Mouse (Mus musculus): Measurements from ENCODE around the gene Stat3.

Gene Stat3

GRCm38 (mm10) chr11:100920887-100921624 is 18.3 kb downstream of the Stat3 start:
- DNase-seq = no peak

DNA sequence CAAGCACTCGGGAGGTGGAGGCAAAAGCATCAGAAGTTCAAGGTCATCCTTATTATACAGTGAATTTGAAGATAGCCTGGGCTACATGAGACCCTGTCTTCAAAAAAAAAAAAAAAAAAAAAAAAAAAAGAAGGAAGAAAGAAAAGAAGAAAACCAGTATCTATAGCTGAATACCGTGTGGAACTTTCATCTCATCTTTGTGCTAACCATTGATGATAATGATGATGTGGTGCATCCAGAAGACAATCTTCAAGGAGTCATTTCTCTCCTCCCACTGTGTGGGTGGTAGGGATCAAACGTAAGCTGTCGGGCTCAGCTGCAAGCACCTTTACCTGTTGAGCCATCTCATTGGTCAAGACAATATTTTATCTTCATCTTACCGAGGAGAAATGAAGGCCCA is 21.3 kb downstream of the Stat3 start:
- DNase-seq = no peak

DNA sequence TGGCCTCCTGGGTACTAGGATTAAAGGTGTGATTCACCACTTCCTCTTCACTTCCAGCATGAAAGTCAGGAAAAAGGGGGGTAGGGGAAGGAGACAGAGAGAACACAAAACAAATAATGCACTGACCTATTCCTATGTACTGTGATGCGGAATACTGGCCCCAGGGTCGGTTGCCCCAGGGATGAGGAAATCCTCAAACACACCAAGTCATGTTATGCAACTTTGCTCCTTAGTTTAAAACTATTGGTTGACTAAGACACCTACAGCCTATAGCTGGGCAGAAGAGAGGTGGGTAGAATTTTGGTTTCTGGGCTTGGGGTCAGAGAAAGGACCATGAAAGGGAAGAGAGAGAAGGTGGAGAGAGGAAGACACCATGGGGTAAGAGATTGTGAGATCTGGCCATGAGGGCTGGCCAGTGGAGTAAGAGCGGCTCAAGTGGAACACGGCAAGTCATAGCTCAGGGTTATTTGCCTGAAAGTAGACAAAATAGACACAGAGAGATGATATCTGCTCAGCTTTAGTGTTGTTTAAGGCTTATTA is 22.8 kb downstream of the Stat3 start:
- DNase-seq = no peak

DNA sequence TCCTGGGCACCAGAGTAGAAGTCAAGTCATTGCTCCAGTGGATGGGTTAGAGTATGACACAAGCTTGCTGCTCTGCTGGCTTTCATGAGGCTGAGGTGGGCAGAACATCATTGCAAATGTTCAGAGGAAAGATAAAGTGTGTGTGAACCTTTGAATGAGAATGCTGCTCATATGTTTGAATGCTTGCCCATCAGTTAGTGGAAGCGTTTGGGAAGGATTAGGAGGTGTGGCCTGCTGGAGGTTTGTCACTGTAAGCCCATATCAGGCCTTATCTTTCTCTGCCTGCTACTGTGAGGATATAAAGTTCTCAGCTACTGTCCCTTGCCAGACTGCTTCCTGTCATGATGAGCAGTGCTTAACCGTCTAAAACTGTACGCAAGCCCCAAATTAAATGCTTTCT is 24.3 kb downstream of the Stat3 start:
- DNase-seq = no peak

- DNase-seq = no peak
Observed at GRCm38 (mm10) chr11:100914415-100914814, 24.9 kb downstream of the Stat3 start.

GRCm38 (mm10) chr11:100912401-100913155 is 26.8 kb downstream of the Stat3 start:
- DNase-seq = no peak

- DNase-seq = no peak
Observed at GRCm38 (mm10) chr11:100908567-100908966, 30.8 kb downstream of the Stat3 start.

GRCm38 (mm10) chr11:100908112-100908511 is 31.2 kb downstream of the Stat3 start:
- no peak for DNase-seq

- DNase-seq = no peak
Observed at GRCm38 (mm10) chr11:100906885-100907284, 32.5 kb downstream of the Stat3 start.

DNA sequence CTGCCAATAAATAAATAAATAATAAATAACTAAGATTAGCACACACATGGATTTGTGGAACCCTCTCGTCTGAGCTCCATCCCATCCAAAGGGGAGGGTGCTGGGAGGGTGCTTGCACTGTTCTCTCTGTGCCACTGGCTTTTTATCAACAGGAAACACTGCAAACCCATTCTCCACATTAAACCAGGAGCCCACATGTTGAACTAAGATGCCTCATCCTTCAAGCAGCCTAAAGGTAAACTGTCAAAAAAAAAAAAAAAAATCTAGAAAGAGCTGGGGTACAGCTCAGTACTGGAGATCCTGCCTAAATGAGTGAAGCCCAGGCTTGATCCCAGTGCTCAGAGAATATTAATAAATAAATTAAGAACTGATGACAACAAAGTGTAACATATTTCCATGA is 33.4 kb downstream of the Stat3 start:
- no peak for DNase-seq

GRCm38 (mm10) chr11:100904580-100905351 is 34.6 kb downstream of the Stat3 start:
- no peak for DNase-seq

- no peak for DNase-seq
Observed at GRCm38 (mm10) chr11:100898441-100899199, 40.7 kb downstream of the Stat3 start.

DNA sequence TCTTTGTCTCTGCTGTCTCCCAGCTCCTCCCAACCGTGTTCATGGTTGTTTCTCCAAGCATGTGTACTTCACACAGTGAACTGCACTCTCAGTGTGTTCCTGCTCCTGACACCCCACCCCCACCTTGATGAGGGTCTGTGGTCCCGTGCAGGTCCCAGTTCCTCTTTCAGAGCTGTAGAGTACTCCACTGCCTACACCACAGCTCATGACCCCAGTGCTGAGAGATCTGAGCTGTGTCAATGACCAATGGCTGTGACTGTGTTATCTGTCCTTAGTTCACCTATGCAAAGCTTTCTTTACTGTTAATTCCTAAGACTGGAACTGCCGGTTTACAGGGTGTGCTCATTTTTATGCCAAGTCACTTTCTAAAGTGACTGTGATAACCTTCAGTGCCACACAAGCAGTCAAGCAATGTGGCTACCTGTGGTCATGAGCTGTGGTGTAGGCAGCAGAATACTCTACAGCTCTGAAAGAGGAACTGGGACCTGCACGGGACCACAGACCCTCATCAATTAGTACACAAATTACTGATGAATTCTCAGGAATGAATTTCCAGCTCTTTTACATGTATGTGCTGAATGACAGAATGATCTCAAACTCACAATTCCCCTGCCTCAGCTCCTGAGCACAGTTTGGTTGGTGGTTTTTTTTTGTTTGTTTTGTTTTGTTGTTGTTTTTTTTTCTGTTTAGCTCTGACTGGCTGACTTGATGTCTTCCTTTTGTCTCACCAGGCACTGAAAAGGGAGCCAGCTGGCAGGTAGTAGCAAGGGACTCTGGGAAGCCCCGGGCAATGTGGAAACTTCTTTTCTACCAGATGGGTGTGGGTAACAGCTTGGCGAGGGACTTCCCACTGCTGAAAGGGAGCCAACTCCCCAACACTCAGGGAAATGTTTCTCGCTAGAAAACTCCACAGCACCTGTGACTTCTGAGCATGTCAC is 41.8 kb downstream of the Stat3 start:
- DNase-seq = peak; percentile 31

GRCm38 (mm10) chr11:100896078-100896477 is 43.3 kb downstream of the Stat3 start:
- DNase-seq = no peak

GRCm38 (mm10) chr11:100894146-100894918 is 45.0 kb downstream of the Stat3 start:
- no peak for DNase-seq

GRCm38 (mm10) chr11:100893482-100893881 is 45.9 kb downstream of the Stat3 start:
- DNase-seq = peak; percentile 78

GRCm38 (mm10) chr11:100892435-100892834 is 46.9 kb downstream of the Stat3 start:
- no peak for DNase-seq

DNA sequence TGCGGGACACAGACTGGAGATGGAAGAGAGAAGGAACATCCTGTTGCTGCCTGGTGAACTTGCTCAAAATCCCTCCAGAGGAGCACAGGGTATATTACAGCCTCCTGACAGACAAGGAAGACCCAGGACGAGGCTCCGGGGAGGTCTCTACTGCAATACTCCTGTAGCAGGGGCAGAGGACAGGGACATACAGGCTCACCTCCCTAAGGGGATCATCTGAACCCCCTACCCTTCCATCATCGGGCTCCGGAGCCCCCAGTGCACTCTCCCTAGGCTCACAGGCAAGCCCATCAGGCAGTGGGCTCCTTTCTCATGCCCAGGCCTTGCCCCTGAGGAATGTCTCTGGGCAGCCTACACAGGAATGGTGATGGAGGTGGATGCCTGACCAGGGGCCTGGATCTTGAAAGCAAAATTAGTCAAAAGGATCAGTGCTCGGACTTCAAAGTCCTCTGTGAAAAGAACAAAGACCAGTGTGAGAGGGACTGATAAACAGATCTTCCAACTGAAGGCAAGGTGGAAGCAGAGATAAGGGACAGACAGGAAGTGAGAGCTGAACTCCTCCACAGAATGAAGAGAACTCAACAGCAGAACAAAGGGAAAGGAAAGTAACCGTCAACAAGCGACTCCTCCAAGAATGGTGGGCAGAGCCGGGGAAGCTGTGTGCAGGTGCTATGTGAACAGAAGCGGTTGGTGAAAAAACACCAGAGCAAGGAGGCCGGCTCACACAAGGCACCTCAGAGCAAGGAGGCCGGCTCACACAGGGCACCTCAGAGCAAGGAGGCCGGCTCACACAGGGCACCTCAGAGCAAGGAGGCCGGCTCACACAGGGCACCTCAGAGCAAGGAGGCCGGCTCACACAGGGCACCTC is 47.9 kb downstream of the Stat3 start:
- DNase-seq = no peak

GRCm38 (mm10) chr11:100890481-100890880 is 48.9 kb downstream of the Stat3 start:
- no peak for DNase-seq

Measured in right cerebral cortex, postnatal 25 days (tissue).